Comparison of ENCODE assay signal across 19 mouse cellular contexts in genomic region chr12:62881202-62881601, GRCm38 (mm10).
DNase-seq lines count a peak whose midpoint lies in the region; ATAC-seq and TF ChIP-seq lines count a peak whose summit lies in the region.
"Had no signal": no experiment of that assay in that cellular context is flagged by ENCODE, and none has a peak within 500 bp of the region (broad histone marks: within the 10 kb centered on the region; RNA-seq: fewer than 3 reads in every experiment).

No protein-coding gene starts in this region.

- no peak overlapping the region for H3K4me2 ChIP-seq in forebrain, postnatal 0 days (ENCODE audit: low read depth)
- H3K4me2 ChIP-seq: embryonic facial prominence, embryonic 12.5 days; heart, embryonic 13.5 days; hindbrain, embryonic 15.5 days had no signal

- ATAC-seq in forebrain, postnatal 0 days = no peak
- ATAC-seq: CD4-positive, CD25-positive, alpha-beta regulatory T cell, adult 4 months had no signal

- peak; percentile 8 to 33 for DNase-seq in cerebellum, postnatal 10 days
- no peak for DNase-seq in cerebellum, postnatal 25 days
- peak; percentile 56 for DNase-seq in forebrain, postnatal 0 days
- DNase-seq in forebrain, embryonic 10.5 days (ENCODE audit: extremely low spot score, low spot score) = no peak
- peak; percentile 18 for DNase-seq in left cerebral cortex, postnatal 4 days
- DNase-seq in left cerebral cortex, adult 9 months (ENCODE audit: low spot score in 2 of 2) = no peak
- peak; percentile 20 for DNase-seq in brain, embryonic 18.5 days (ENCODE audit: low read depth, low spot score)
- no peak for DNase-seq in urinary bladder, postnatal 4 days (ENCODE audit: low spot score in 2 of 2)
- DNase-seq: adrenal gland, adult 8-10 months; B cell, adult 2 months; cerebellum, adult 2 months; gastrocnemius, postnatal 36 days; heart, adult 11 months; heart, postnatal 36 days had no signal

- H3K36me3 ChIP-seq in forebrain, postnatal 0 days (ENCODE audit: insufficient read depth) = no peaks in the 10 kb centered on the region
- H3K36me3 ChIP-seq in forebrain, embryonic 10.5 days (replicated peaks) = no peaks in the 10 kb centered on the region
- H3K36me3 ChIP-seq: embryonic facial prominence, embryonic 12.5 days; G1E; heart, embryonic 13.5 days; hindbrain, embryonic 15.5 days had no signal

- intact Hi-C loops in left cerebral cortex, postnatal 4 days (cut with DNase I) = no loop called here

- H3K4me3 ChIP-seq in forebrain, postnatal 0 days (ENCODE audit: low read depth, low read length) = no peak overlapping the region
- H3K4me3 ChIP-seq in forebrain, embryonic 10.5 days = no peak overlapping the region
- H3K4me3 ChIP-seq: embryonic facial prominence, embryonic 12.5 days; heart, embryonic 13.5 days; hindbrain, embryonic 15.5 days had no signal

- no peaks in the 10 kb centered on the region for H3K27me3 ChIP-seq in forebrain, postnatal 0 days (ENCODE audit: insufficient read depth, low read length)
- H3K27me3 ChIP-seq in forebrain, embryonic 10.5 days (ENCODE audit: poor library complexity, severe bottlenecking) = no peaks in the 10 kb centered on the region
- H3K27me3 ChIP-seq: embryonic facial prominence, embryonic 12.5 days; heart, embryonic 13.5 days; hindbrain, embryonic 15.5 days had no signal

- no peaks in the 10 kb centered on the region for H3K4me1 ChIP-seq in forebrain, postnatal 0 days (ENCODE audit: insufficient read depth)
- no peaks in the 10 kb centered on the region for H3K4me1 ChIP-seq in forebrain, embryonic 10.5 days
- H3K4me1 ChIP-seq: embryonic facial prominence, embryonic 12.5 days; heart, embryonic 13.5 days; hindbrain, embryonic 15.5 days had no signal

- H3K9me3 ChIP-seq in forebrain, postnatal 0 days (ENCODE audit: low read length) = no peaks in the 10 kb centered on the region
- H3K9me3 ChIP-seq in forebrain, embryonic 10.5 days = no peaks in the 10 kb centered on the region
- H3K9me3 ChIP-seq: embryonic facial prominence, embryonic 12.5 days; heart, embryonic 13.5 days; hindbrain, embryonic 15.5 days had no signal

- H3K27ac ChIP-seq in forebrain, postnatal 0 days (ENCODE audit: low read depth, low read length) = no peak overlapping the region
- H3K27ac ChIP-seq in forebrain, embryonic 10.5 days = no peak overlapping the region
- H3K27ac ChIP-seq: embryonic facial prominence, embryonic 12.5 days; heart, embryonic 13.5 days; hindbrain, embryonic 15.5 days had no signal

- no peak overlapping the region for H3K9ac ChIP-seq in forebrain, postnatal 0 days
- H3K9ac ChIP-seq: embryonic facial prominence, embryonic 12.5 days; heart, embryonic 13.5 days; hindbrain, embryonic 15.5 days had no signal

- no peak for TF ChIP-seq CTCF in forebrain, postnatal 0 days (IDR thresholded peaks at IDR 0.05; ENCODE audit: low read depth)

Comparison
In these comparisons a context has a peak if more than half of its experiments do, and no peak if none do; other contexts are left out.
1. DNase-seq: peak in cerebellum, postnatal 10 days (2 of 2), forebrain, postnatal 0 days (single experiment), left cerebral cortex, postnatal 4 days (single experiment) and brain, embryonic 18.5 days (single experiment); none in cerebellum, postnatal 25 days (0 of 2), forebrain, embryonic 10.5 days (single experiment), left cerebral cortex, adult 9 months (0 of 2) and urinary bladder, postnatal 4 days (0 of 2).